Mouse (Mus musculus): ENCODE measurements around the gene Rc3h1. TPM values are rescaled to one million over a fixed set of nuclear protein-coding genes. Genes with fewer than 3 reads are reported as not detected.
"Not testable (repeated sequence)": the region's sequence is repeated elsewhere in the genome, so short reads cannot be mapped to it uniquely, and the experiment has no call there.

Rc3h1 gene
- 10 to 100 TPM; 25.1 to 28.3 TPM for total RNA-seq (2021)
- long read RNA-seq, experiment 1, partial matches to known transcripts, result 1 of 63 reads
- long read RNA-seq, experiment 1, other reads (novel, unspliced or antisense), result 62 of 63 reads
- long read RNA-seq, experiment 2, partial matches to known transcripts, result 0 of 51 reads
- long read RNA-seq, experiment 2, other reads (novel, unspliced or antisense), result 51 of 51 reads

DNA sequence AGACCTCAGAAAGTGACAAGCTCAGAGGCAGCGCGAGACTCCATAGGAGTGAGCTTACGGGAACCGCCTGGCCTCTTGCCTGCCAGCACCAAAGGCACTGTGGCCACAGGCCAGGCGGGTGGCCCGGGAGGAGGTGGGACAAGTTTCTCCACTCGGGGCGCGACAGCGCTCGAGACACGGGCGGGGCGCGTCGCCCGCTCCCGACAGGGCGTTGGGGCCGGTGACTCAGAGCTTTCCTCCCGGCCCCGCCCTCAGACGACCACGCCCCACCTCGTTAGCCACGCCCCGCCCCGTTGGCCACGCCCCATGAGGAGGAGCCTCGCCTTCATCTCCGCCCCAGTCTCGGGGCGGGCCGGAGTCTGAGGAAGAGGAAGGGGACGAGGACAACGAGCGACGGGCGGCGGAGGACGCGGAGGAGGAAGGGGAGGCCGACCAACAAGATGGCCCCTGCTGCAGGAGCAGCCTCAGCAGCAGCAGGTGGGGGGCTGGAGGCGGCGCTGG, at the start of gene Rc3h1:
Gene Rc3h1, plus strand, starts transcription at position 362 of the 501 bp plus-strand sequence.
- DNase-seq, result peak; percentile 95 to 100
- intact Hi-C loops (cut with DNase I), result loop anchor here (5.0 kb wide), 1 partner anchor 114 kb away; the partner anchor contains the start of gene Rabgap1l

DNA sequence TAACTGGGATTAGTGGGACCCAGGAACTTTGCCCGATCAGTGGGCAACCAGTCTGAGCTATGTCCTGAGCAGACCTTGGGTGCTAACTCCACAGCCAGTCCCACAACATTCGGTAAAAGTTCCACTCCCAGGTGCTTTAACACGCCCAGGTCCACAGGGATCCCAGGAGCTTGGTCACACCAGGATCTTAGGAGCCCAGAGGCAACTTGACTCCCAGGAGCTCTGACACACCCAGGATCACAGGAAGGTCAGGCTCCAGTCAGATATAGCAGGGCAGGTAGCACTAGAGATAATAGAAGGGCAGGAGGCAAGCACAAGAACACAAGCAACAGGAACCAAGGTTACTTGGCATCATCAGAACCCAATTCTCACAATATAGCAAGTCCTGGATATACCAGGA, 48.1 kb upstream of the Rc3h1 start:
- DNase-seq, result no peak
- intact Hi-C loops (cut with DNase I), result loop anchor here (5.0 kb wide), 2 partner anchors 79 to 101 kb away; no protein-coding TSS in a partner anchor

DNA sequence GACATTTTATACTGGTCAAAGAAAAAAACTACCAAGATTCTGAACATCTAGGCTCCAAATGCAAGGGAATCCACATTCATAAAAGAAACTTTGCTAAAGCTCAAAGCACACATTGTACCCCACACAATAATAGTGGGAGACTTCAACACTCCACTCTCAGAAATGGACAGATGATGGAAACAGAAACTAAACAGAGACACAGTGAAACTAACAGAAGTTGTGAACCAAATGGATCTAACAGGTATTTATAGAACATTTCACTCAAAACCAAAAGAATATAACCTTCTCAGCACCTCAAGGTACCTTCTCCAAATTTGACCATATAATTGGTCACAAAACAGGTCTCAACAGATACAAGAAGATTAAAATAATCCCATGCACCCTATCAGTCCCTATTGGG, 46.3 kb upstream of the Rc3h1 start:
- not testable (repeated sequence) for DNase-seq
- intact Hi-C loops (cut with DNase I), result loop anchor here (5.0 kb wide), 2 partner anchors 77 to 103 kb away; no protein-coding TSS in a partner anchor

DNA sequence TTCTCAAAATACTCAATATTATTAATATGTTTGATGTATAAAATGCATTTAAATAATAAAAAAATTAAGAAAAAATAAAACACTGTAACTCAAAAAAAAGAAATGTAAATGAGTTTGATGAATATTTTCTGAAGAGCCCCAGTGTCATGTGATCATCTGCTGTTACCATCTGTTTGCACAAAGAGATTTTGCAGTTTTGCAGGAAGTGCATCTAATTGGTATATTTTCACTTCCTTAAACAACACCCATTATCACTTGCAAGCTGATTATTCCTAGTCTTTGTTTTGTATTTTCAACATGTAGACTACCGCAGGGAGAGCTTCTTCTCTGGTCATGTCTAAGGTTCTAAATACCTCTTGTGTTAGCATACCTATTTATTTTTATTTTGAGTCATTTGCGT, 45.1 kb upstream of the Rc3h1 start:
- intact Hi-C loops (cut with DNase I), result no loop called here
- no peak for DNase-seq

GRCm38 (mm10) chr1:160861632-160862031, 44.6 kb upstream of the Rc3h1 start:
- no peak for DNase-seq

DNA sequence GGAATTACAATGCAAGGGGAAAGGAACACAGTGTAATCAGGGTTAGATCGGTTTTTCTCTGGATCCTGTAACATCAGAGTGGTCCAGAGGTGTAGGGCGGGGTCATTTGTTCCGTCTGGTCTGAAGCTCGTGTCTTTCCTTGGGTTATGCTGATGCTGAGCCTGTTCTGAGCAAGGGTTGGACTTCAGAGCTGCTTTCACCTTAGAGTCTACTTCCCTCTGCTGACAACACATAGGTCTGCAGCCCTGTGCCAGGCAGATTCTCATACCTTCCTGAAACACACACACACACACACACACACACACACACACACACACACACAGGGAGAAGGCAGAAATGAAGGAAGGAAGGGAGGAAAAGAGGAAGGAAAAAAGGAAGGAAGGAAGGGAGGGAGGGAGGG, 43.2 kb upstream of the Rc3h1 start:
- intact Hi-C loops (cut with DNase I), result no loop called here
- no peak for DNase-seq

More at GRCm38 (mm10) chr1:160861632-160862031, 44.6 kb upstream of the Rc3h1 start:
- intact Hi-C loops (cut with DNase I), result no loop called here

- no peak for DNase-seq
- intact Hi-C loops (cut with DNase I), result no loop called here
Observed at GRCm38 (mm10) chr1:160874757-160875156, 31.5 kb upstream of the Rc3h1 start.

DNA sequence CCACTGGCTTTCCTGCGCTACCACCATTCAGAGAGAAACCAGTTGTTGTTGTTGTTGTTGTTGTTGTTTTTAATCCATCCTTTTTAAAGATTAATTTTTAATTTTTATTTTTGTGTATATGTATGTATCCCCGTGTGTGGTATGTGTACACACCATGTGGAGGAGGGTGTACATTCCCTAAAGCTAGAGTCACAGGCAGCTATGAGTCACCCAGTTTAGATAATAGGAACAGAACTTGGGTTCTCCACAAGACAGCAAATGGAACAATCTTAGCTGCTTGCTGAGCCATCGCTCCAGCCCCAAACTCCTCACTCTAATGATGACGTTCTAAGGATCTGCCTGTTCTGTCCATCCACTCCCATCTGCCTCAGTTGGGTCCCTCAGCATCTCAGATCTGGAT, 29.2 kb upstream of the Rc3h1 start:
- no peak for DNase-seq

GRCm38 (mm10) chr1:160878485-160878884, 27.7 kb upstream of the Rc3h1 start:
- DNase-seq, result no peak
- intact Hi-C loops (cut with DNase I), result no loop called here

More for the DNA sequence above, 29.2 kb upstream of the Rc3h1 start:
- intact Hi-C loops (cut with DNase I), result no loop called here

DNA sequence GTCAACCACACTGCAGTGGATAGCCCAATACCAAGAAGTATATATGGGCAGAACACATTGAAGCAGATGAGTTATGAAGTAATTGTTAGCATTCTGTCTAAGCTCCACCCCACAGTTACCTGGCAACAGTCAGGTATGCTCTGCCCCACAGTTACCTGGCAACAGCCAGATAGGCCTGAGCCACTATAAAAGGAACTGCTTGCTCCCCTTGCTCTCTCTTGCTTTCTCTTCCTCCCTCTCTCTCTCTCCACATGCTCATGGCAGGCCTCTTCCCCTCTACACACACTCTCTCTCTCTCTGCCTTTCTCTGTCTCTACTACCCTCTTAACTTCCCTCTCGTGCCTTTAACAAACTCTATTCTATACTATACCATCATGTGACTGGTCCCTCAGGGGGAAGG, 24.8 kb upstream of the Rc3h1 start:
- DNase-seq; intact Hi-C loops (cut with DNase I): not testable (repeated sequence)

DNA sequence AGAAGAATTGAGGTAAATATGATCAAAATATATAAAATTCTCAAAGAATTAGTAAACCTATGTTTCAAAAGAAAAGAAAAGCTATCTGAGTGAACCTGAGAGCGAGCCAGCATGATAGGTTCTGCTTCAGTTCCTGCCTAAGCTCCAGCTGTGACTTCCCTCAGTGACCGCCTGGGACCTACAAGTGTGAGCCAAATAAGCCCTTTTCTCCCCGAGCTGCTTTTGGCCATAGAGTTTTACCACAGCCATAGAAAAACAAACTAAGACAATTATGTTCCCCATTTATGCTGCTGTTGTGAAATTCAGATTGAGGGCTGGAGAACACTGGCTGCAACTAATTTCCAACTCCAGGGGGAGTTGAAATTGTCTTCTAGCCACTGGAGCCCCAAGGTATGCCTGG, 24.2 kb upstream of the Rc3h1 start:
- no peak for DNase-seq
- intact Hi-C loops (cut with DNase I), result no loop called here

GRCm38 (mm10) chr1:160884273-160884672, 21.9 kb upstream of the Rc3h1 start:
- no peak for DNase-seq

DNA sequence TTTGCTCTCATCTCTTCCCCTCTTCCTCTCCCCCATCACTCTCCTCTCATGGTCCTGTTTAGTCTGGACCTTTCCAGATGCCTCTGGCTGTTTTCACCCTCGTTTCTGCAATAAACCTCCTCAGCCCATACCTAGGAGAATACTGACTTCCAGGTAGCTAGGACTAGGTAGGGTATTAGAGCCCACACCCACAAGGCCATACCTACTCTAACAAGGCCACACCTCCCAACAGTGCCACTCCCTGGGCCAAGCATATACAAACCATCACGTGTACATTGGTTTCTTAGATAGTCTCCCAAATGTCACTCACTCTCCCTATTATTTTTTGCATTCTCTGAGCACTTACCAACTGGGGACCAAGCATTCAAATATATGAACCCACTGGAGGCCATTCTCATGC, 21.2 kb upstream of the Rc3h1 start:
- intact Hi-C loops (cut with DNase I), result no loop called here

More at GRCm38 (mm10) chr1:160884273-160884672, 21.9 kb upstream of the Rc3h1 start:
- intact Hi-C loops (cut with DNase I), result no loop called here

DNA sequence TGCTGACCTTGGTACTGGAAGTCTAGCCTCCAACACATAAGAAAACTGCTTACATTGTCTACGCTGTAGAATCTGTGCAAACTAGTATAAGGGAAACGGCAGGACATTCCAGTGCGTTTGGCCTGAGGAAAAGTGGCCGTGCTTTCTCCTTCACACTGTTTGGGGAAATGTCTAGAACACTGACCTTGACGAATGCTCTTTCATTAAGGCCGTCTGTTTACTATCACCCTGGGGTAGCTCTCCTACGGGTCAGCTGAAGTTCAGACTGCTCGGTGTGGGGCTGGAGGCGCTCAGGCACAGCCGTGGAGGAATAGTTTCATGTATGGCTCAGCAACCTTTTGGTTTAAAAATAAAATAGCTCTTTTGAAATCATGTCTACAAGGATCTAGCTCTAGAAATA, 6.5 kb upstream of the Rc3h1 start:
- DNase-seq, result no peak
- intact Hi-C loops (cut with DNase I), result no loop called here

More for the DNA sequence above, 21.2 kb upstream of the Rc3h1 start:
- no peak for DNase-seq

- intact Hi-C loops (cut with DNase I), result no loop called here
- no peak for DNase-seq
Observed at GRCm38 (mm10) chr1:160904047-160904446, 2.2 kb upstream of the Rc3h1 start.

GRCm38 (mm10) chr1:160906558-160907481, 602 bp downstream of the Rc3h1 start:
- peak in 1 of 2 experiments; percentile 29 for DNase-seq
- intact Hi-C loops (cut with DNase I), result loop anchor here (5.0 kb wide), 1 partner anchor 115 kb away; the partner anchor contains the start of gene Rabgap1l

GRCm38 (mm10) chr1:160910176-160910575, 4.0 kb downstream of the Rc3h1 start:
- intact Hi-C loops (cut with DNase I), result no loop called here

DNA sequence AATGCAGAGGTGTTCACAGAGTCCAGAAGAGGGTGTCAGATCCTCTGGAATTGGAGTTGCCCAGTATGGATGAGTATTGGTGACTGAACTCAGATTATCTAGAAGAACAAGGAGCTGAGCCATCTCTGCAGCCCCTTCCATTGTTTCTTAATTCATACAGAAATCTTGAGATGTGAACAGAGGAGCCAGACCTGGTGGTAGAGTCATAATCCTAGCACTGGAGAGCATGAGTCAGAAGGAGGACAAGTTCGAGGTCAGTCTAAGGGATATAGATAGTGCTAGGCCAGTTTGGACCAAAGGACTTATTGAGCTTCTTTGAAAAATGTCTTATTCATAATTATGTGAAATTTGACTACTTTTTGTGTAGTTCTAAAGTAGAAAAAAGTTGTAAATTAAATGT, 4.6 kb downstream of the Rc3h1 start:
- intact Hi-C loops (cut with DNase I), result no loop called here
- DNase-seq, result no peak

More at GRCm38 (mm10) chr1:160910176-160910575, 4.0 kb downstream of the Rc3h1 start:
- no peak for DNase-seq

DNA sequence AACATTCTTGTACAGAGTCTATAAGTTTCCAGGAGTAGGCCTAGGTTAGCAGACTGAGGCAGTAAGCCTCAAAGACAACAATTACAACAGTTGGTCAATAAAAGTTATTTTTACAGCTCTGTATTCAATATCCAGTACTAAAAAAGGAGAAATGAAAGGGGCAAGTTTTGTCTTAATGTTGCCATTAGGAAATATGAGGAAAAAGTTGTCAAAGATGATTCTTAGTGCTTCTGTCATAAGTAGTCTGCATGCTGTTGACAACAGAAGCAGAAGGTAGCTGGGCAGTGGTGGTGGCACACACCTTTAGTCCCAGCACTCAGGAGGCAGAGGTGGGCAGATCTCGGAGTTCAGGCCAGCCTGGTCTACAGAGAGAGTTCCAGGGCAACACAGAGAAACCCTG, 13.2 kb downstream of the Rc3h1 start:
- DNase-seq, result no peak
- intact Hi-C loops (cut with DNase I), result no loop called here

GRCm38 (mm10) chr1:160921938-160922337, 15.7 kb downstream of the Rc3h1 start:
- intact Hi-C loops (cut with DNase I), result no loop called here
- no peak for DNase-seq

GRCm38 (mm10) chr1:160931320-160931719, 25.1 kb downstream of the Rc3h1 start:
- DNase-seq, result no peak
- intact Hi-C loops (cut with DNase I), result no loop called here
